Mouse (Mus musculus): ENCODE measurements around the gene Blm.
A peak's percentile ranks its signal among the peaks of the same experiment; 100 is the strongest.

Blm gene

DNA sequence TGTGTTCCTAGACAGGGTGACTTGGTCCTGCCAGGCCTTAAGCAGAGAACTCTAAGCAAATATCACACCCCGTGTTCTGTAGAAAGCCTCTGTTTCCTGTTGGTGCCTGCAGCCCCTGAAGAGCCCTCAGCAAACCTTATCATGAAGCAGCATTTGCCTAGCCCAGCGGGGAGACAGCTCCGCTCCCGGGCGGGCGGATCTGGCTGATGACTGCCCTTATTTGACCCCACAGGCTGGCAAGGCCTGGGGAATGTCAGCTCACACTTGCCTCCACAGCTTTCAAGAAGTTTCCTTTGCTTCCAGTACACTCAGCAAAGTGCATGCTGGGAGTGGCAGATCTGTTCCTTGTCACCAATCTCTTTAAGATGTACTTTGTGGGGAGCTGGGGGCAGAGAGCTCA lies 89.4 kb downstream of the Blm start:
- no peak for DNase-seq (ENCODE audit: low read depth, low spot score)
- no peaks in the 10 kb centered on the region for H3K27me3 ChIP-seq (ENCODE audit: control insufficient read depth, insufficient read depth, low read length, poor library complexity, severe bottlenecking)
- no peaks in the 10 kb centered on the region for H3K36me3 ChIP-seq (ENCODE audit: control insufficient read depth, insufficient read depth, low read length, poor library complexity, severe bottlenecking)

DNA sequence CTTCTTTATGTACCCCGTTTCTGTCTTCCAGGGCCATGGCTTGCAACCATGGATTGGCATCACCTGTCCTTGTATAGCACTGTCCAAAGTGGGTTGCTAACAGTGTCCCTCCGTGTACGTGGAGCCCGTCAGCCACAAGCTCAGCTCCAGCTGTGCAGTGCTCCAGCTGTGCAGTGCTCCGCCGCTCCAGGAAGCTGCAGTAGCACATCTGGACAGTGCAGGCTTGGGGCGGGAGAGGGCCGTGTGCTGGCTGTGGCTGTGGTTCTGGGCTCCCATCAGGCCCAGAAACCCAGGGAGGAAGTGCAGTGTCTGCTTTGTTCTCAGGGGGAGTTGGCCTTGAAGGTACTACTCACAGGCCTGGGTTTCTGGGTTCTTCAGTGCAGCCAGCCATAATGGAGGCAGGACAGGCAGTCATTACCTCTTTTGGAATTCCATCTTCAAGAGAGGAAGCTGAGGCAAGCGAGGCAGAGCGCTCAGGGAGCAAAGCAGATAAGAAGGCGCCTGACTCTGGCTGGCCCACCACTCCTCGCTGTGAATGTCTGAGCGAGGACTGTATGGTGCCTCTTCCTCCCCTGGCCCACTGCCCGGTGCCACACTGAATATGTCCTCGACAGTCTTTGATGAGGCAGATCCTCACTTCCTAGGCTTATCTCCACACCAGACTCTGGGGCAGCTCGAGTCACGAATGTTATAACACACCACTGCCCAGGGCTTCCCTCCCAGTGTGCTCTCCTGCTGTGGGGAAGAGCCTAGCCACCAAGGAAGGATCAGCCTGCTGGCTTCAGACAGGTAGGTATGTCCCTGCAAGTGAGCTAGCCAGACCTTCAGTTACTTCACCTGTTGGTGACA lies 90.3 kb downstream of the Blm start:
- Histone ChIP-seq H3K36me3 (ENCODE audit: control insufficient read depth, insufficient read depth, low read length, poor library complexity, severe bottlenecking) (no peaks in the 10 kb centered on the region), H3K27me3 (ENCODE audit: control insufficient read depth, insufficient read depth, low read length, poor library complexity, severe bottlenecking) (no peaks in the 10 kb centered on the region)
- no peak for DNase-seq (ENCODE audit: low read depth, low spot score)

DNA sequence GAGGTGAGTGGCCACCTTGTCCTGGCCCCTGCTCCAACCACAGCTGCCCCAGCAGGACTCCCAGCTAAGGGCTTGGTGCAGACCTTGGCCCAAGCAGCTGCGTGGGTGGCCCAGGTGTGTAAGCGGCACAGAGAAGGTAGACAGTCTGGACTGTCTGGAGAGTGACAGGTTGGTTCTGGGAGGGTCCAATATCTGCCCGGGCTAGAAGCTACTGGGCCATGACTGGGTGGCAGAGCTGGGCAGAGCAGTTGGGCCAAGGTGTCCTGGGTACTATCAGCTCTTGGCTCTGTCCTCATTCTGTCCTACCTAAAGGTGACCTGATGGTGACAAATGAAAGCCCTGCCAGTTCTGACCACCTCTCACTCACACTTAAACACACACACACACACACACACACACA lies 91.8 kb downstream of the Blm start:
- DNase-seq (ENCODE audit: low read depth, low spot score) = no peak
- Histone ChIP-seq H3K27me3 (ENCODE audit: control insufficient read depth, insufficient read depth, low read length, poor library complexity, severe bottlenecking) (no peaks in the 10 kb centered on the region), H3K36me3 (ENCODE audit: control insufficient read depth, insufficient read depth, low read length, poor library complexity, severe bottlenecking) (no peaks in the 10 kb centered on the region)

DNA sequence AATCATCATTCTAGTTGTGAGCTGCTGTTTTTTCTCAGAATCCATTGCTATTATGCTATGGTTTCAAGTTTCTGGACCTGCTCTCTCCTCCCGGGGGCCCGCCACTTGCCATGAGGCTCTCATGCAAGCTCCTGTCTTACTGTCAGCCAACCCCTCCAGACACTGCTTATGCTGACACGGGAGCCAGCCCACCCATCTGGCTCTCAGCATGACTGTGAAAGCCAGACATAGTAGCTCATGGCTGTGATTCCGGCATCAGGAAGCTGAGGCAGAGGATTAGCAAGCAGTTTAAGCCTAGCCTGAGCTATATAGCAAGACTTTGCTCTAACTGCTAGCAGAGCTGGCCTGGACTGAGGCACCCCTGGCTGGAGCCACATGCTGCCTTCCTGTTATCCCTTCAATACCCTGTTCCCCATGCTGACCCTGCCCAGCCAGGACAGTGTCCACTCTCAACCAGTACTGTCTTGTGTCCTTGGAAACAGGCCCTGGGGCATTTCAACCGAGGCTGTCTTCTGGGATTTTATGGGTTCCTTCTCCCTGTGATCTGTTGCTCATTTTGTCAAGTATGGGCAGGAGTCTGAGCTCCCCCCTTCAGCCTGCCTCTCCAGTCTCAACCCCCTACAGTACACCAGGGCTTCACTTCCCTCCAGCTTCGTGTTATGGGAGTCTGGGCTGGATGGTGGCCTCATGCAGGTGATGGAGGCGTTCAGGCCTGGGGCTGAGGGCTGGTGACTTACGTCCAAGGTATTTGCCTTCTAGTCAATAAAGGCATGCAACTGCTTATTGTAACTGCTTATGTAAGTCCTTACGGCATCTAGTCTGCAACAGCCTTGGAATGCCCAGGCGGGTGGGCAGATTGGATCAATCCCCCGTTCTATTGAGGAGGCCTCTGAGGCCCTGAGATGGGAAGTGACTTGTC lies 92.7 kb downstream of the Blm start:
- no peaks in the 10 kb centered on the region for H3K36me3 ChIP-seq (ENCODE audit: control insufficient read depth, insufficient read depth, low read length, poor library complexity, severe bottlenecking)
- no peak for DNase-seq (ENCODE audit: low read depth, low spot score)
- H3K27me3 ChIP-seq (ENCODE audit: control insufficient read depth, insufficient read depth, low read length, poor library complexity, severe bottlenecking) = no peaks in the 10 kb centered on the region

DNA sequence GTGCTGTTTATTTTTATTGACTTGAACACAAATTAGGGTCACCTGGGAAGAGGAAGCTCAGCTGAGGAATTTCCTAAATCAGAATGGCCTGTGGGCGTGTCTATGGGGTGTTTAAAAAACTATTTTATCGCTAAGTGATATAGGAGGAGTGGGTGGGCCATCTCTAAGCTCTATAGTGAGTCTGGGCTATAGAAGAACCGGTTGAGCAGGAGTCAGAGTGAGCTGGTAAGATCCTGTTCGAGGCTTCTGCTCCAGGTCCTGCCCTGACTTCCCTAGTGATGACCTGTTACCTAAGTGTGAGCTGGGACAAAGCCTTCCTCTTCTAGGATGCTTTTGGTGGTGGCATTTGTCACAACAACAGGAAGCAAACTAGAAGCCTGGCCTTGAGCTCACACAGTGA lies 94.2 kb downstream of the Blm start:
- Histone ChIP-seq H3K36me3 (ENCODE audit: control insufficient read depth, insufficient read depth, low read length, poor library complexity, severe bottlenecking) (no peaks in the 10 kb centered on the region), H3K27me3 (ENCODE audit: control insufficient read depth, insufficient read depth, low read length, poor library complexity, severe bottlenecking) (no peaks in the 10 kb centered on the region)
- no peak for DNase-seq (ENCODE audit: low read depth, low spot score)

DNA sequence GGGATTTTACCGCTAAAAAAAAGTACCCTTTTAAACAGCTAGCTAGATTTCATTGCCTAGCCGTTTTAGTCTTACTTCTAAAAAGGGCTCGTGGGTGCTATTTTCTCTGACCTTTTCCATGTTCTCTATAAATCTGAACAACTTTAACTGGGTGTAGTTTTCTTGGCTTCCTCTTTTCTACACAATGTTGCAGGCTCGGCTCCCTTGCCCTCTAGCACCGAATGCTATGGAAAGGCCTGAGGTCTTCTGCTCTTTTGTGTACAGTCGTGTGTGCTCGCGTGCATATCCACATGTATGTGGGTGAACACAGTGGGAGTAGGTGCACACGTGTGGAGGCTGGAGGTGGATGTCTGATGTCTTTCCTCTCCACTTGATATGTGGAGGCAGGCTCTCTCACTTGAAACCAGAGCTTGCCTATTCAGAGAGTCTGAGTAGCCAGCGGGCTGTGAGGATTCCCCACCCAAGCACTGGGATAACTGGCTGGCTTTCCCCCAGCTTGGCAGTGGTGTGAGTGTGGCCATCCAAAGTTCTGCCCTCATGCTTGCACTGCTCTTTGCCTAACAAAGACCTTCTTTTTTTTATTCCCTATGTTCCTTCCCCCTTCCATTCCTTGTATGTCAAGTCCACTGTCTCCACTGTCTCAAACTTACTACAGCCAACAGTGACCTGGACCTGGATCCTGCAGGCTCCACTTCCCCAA lies 95.0 kb downstream of the Blm start:
- DNase-seq (ENCODE audit: low read depth, low spot score) = no peak
- H3K36me3 ChIP-seq (ENCODE audit: control insufficient read depth, insufficient read depth, low read length, poor library complexity, severe bottlenecking) = no peaks in the 10 kb centered on the region

DNA sequence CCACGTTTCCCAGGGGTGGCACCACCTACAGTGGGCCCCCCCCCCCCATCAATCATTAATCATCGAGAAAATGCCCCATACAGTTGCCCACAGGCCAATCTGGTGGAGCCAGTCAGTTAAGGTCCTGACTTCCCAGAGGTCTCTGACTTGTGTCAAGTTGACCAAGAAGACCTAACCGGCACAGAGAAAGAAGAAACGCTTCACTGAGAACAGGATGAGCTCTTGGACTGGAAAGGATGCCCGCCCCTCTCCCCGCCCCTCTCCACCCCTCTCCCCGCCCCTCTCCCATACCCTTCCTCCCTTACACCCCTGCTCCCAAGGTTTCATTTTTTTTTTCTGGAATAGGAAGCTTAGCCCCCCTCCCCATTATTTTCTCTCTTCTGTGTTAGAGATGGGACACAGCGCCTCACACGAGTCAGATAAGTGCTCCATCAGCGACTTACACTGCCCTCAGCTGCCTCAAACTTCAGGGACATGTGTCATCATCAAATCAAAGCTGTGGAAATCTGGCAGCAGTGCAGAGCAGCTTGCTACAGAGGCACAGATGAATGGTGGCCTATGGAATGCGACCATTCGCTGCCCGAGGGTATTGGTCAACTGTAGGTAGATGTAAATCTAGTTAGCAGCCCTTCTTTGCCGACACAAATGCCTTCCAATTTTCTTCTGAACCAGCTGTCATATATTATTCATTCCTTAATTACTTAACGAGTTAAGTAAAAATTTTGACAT lies 95.7 kb downstream of the Blm start:
- no peaks in the 10 kb centered on the region for H3K27me3 ChIP-seq (ENCODE audit: control insufficient read depth, insufficient read depth, low read length, poor library complexity, severe bottlenecking)

More for the DNA sequence above, 95.0 kb downstream of the Blm start:
- H3K27me3 ChIP-seq (ENCODE audit: control insufficient read depth, insufficient read depth, low read length, poor library complexity, severe bottlenecking) = no peaks in the 10 kb centered on the region

DNA sequence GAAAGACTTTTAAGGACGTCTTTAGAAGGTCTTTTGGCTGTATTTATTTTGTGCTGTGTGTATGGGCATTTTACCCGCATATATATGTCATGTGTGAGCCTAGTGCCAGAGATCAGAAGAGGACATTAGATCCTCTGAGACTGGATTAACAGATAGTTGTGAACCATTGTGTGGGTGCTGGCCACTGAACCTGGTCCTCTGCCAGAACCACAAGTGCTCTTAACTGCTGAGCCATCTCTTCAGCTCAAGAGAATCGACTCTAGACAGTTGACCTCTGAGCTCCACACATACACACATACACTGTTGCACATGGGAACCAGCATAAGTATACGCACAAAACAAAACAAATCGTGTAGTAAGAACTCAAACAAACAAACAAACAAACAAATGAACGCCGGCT lies 98.3 kb downstream of the Blm start:
- no peak for DNase-seq (ENCODE audit: low read depth, low spot score)
- Histone ChIP-seq H3K27me3 (ENCODE audit: control insufficient read depth, insufficient read depth, low read length, poor library complexity, severe bottlenecking) (no peaks in the 10 kb centered on the region), H3K36me3 (ENCODE audit: control insufficient read depth, insufficient read depth, low read length, poor library complexity, severe bottlenecking) (no peaks in the 10 kb centered on the region)

More for the DNA sequence above, 95.7 kb downstream of the Blm start:
- no peaks in the 10 kb centered on the region for H3K36me3 ChIP-seq (ENCODE audit: control insufficient read depth, insufficient read depth, low read length, poor library complexity, severe bottlenecking)
- no peak for DNase-seq (ENCODE audit: low read depth, low spot score)

DNA sequence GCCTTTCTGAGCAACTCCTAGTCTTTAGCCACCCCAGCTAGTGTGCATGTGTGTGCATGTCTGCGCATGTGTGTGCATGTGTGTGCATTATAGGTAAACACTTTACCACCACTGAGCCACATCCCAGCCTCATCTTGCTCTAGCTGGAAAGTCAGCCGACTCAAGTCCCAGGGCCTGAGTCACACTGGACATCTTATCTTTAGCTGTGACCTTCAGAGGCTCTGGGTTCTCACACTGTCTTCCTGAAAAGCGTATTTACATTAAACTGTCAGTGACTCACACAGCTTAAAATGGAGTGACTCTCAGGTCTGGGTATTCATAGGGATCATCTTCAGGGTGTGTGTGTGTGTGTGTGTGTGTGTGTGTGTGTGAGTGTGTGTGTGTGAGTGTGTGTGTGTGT lies 99.3 kb downstream of the Blm start:
- Histone ChIP-seq H3K27me3 (ENCODE audit: control insufficient read depth, insufficient read depth, low read length, poor library complexity, severe bottlenecking) (no peaks in the 10 kb centered on the region), H3K36me3 (ENCODE audit: control insufficient read depth, insufficient read depth, low read length, poor library complexity, severe bottlenecking) (no peaks in the 10 kb centered on the region)
- no peak for DNase-seq (ENCODE audit: low read depth, low spot score)

DNA sequence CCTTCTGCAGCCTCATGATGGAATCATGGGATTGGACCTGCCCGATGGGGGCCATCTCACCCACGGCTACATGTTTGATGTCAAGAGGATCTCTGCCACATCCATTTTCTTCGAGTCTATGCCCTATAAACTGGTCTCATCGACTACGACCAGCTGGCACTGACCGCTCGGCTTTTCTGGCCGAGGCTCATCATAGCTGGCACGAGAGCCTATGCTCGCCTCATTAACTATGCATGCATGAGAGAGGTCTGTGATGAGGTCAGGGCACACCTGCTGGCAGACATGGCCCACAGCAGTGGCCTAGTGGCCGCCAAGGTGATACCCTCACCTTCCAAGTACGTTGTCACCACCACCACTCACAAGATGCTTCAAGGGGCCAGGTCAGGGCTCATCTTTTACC lies 105.3 kb downstream of the Blm start:
- DNase-seq (ENCODE audit: low read depth, low spot score) = no peak
- Histone ChIP-seq H3K36me3 (ENCODE audit: control insufficient read depth, insufficient read depth, low read length, poor library complexity, severe bottlenecking) (no peaks in the 10 kb centered on the region), H3K27me3 (ENCODE audit: control insufficient read depth, insufficient read depth, low read length, poor library complexity, severe bottlenecking) (no peaks in the 10 kb centered on the region)

DNA sequence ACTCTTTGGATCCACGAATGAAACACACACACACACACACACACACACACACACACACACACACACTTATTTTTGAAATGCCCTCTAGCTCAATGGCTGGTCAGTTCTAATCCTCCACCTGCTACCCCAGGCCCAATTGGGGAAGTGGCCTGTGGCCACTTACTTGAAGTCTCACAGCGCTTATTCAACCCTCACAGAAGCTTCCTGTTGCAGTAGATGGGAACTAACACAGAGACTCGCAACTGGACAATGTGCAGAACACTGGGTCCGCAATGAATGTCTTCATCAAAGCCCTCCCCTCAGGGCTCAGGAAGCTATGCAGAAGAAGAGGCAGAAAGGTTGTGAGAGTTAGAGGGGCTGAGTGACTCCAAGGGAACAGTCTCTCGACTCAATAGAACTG lies 107.2 kb downstream of the Blm start:
- DNase-seq (ENCODE audit: low read depth, low spot score) = no peak
- Histone ChIP-seq H3K36me3 (ENCODE audit: control insufficient read depth, insufficient read depth, low read length, poor library complexity, severe bottlenecking) (no peaks in the 10 kb centered on the region), H3K27me3 (ENCODE audit: control insufficient read depth, insufficient read depth, low read length, poor library complexity, severe bottlenecking) (no peaks in the 10 kb centered on the region)

DNA sequence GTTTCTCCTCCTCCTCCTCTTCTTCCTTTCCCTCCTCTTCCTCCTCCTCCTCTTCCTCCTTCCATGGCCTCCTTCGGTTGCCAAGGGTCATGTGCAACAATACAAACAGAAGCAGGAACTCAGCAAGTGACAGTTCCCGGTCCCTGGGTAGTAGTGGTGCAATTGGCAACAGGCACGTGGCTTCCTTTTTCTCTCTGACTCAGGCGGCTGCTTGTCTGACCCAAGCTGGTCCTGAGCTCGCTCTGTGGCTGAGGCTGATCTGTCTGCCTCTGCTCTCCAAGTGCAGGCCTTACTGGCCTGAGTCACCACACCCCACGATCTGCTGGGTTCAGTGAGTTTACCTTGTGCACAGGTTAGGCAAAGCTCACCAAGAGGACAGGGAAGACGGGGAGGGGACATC lies 108.6 kb downstream of the Blm start:
- DNase-seq (ENCODE audit: low read depth, low spot score) = no peak
- H3K36me3 ChIP-seq (ENCODE audit: control insufficient read depth, insufficient read depth, low read length, poor library complexity, severe bottlenecking) = no peaks in the 10 kb centered on the region
- no peaks in the 10 kb centered on the region for H3K27me3 ChIP-seq (ENCODE audit: control insufficient read depth, insufficient read depth, low read length, poor library complexity, severe bottlenecking)

DNA sequence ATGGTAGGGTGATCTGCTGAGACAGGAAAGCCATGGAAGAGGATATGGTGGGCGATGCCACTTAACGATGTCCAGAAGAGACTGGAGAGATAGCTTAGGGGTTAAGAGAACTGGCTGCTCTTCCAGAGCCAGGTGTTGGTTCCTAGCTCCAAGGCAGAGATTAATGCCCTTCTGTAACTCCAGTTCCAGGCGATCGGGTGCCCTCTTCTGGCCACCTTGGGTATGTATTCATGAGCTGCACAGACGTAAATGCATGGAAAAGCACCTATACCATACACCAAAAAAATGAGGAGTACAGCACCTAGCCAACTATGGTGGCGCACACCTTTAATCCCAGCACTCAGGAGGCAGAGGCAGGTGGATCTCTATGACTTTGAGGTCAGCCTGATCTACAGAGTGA lies 110.2 kb downstream of the Blm start:
- DNase-seq (ENCODE audit: low read depth, low spot score) = peak; percentile 51
- H3K27me3 ChIP-seq (ENCODE audit: control insufficient read depth, insufficient read depth, low read length, poor library complexity, severe bottlenecking) = no peaks in the 10 kb centered on the region
- H3K36me3 ChIP-seq (ENCODE audit: control insufficient read depth, insufficient read depth, low read length, poor library complexity, severe bottlenecking) = no peaks in the 10 kb centered on the region

DNA sequence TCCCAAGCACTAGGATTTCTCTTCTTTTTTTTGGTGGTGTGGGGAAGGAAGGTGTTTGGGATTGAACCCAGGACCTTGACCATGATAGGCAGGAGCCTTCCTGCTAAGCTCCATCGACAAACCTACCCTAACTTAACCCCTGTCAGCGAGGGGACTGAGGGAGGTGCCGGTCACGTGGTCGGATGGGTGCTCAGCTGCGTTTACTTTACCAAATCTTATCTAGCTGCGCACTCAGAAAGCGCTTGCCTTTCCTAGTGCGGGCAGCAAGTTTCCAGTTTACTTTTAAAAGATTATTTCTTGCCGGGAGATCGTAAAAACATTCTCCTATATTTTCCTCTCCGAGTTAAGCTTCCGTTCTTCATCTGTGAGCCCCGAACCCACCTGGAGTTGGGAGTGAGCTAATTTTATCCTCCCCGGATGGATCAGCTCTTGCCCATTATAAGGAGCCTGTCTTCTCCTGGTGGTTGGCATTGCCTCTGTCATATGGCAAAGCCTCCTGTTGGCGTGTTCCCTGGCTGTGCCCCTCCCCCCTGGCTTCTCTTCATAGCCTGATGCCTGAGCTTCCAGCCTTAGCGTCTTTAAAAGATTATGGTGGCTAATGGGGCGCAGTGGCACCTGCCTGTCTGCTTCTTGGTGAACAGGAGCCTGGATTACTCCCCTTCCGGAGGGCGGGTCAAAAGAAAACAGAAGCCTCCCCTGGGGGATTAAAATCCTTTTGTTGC lies 112.0 kb downstream of the Blm start:
- no peaks in the 10 kb centered on the region for H3K27me3 ChIP-seq (ENCODE audit: control insufficient read depth, insufficient read depth, low read length, poor library complexity, severe bottlenecking)
- no peak for DNase-seq (ENCODE audit: low read depth, low spot score)
- H3K36me3 ChIP-seq (ENCODE audit: control insufficient read depth, insufficient read depth, low read length, poor library complexity, severe bottlenecking) = no peaks in the 10 kb centered on the region
